Mouse (Mus musculus) embryonic fibroblast, embryonic 13.5 days (primary cell): Measurements from ENCODE around the gene Zfp787.

Experiments
- CTCF ChIP-seq: IDR thresholded peaks from 2 replicates; pipeline ENCODE4 v1.5.1; 2011; ENCODE audit warnings: mild to moderate bottlenecking, control low read depth, low read length, moderate library complexity, borderline replicate concordance; ENCODE audit not compliant: insufficient read depth
- POLR2A ChIP-seq: IDR thresholded peaks from 2 replicates; pipeline ENCODE4 v1.6.1; 2011; ENCODE audit warnings: low read depth, mild to moderate bottlenecking, control low read depth, low read length, moderate library complexity

DNA sequence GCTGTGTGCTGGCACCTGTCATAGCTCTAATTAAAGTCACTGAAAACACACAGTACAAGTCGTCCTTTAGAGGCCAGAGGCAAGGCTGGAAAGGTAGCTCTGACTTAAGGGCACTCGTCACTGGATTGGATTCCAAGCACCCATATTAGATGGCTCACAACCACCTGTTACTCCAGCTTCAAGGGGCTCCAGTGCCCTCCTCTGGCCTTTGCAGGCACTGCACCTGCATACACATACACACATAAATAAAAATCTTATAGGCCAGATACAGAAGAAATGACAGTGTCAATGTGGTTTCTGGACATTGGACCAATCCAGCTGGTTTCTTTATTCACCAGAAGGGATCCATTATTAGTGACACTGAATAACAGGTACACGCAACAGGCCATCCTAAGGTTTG is 36.3 kb downstream of the Zfp787 start:
- no peak for TF ChIP-seq POLR2A
- no peak for TF ChIP-seq CTCF
